Mouse (Mus musculus) liver, postnatal 0 days (tissue): ENCODE data around the gene Lime1.

Experiments used
- CTCF ChIP-seq: sonication (generic); IDR thresholded peaks from 2 replicates; pipeline ENCODE4 v1.5.1; 2016; ENCODE audit warnings: antibody characterized with exemption, low read depth
- EP300 ChIP-seq: IDR thresholded peaks from 2 replicates; pipeline ENCODE4 v1.6.1; 2016; ENCODE audit warnings: antibody characterized with exemption, low read depth, mild to moderate bottlenecking

DNA sequence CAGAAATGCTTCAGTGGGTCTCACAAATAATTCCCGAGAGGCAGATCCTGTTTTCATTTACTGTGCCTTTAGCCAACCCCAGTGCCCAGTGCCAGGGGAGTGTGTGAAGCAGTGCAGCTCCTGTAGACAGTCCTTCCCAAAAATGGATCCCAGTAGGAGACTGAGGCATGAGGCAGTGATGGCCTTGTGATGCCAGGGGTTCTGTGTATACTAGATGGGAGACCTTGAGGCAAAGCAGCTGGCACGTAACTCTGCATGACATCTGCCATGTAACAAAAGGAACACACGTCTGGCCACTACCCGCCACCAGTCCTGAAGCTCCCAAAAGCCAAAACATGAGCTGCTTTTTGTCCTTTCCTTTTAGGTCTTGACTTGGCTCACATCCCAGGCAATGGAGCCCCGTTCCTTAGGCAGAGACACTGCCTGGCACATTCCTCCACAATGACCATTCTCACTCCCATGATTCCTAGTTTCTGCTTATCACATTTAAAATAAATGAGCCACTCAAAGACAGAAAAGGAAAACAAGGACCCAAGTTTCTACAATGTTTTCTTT, 17.4 kb downstream of the Lime1 start:
- no peak for TF ChIP-seq CTCF
- TF ChIP-seq EP300: no peak
